Mouse (Mus musculus) liver, postnatal 0 days (tissue): ENCODE measurements around the gene 2510009E07Rik. TPM values are rescaled to one million over a fixed set of nuclear protein-coding genes. Genes with fewer than 3 reads are reported as not detected.

ENCODE experiments used
- ATAC-seq: fragments of 200-750 bp; cut with Nextera tagmentation; 2 replicates; pipeline ENCODE4 v1.8.0; 2017; ENCODE audit warnings: mild to moderate bottlenecking, moderate library complexity
- DNase-seq: peaks from one replicate; pipeline ENCODE4 v3.0.0-alpha.2; 2016
- H3K27ac ChIP-seq: fragments of 300-500 bp; sonication (generic); 2 replicates; pipeline ENCODE4 v1.5.1; 2014; ENCODE audit warnings: antibody characterized with exemption, moderate library complexity, mild to moderate bottlenecking, low read depth
- H3K27me3 ChIP-seq: fragments of 300-500 bp; sonication (generic); 2 replicates; pipeline ENCODE4 v1.6.1; 2014; ENCODE audit warnings: low read length, control low read depth, mixed read lengths; ENCODE audit not compliant: insufficient read depth
- H3K36me3 ChIP-seq: fragments of 300-500 bp; sonication (generic); replicated peaks from 2 replicates; pipeline ENCODE4 v1.6.1; 2014; ENCODE audit warnings: mild to moderate bottlenecking, control low read depth, low read length, moderate library complexity, mixed read lengths; ENCODE audit not compliant: insufficient read depth
- H3K4me1 ChIP-seq: fragments of 300-500 bp; sonication (generic); 2 replicates; pipeline ENCODE4 v1.6.1; 2014; ENCODE audit warnings: antibody characterized with exemption, mild to moderate bottlenecking, control low read depth; ENCODE audit not compliant: insufficient read depth
- H3K4me2 ChIP-seq: fragments of 300-500 bp; sonication (generic); 2 replicates; pipeline ENCODE4 v1.6.1; 2014; ENCODE audit warnings: low read depth, mild to moderate bottlenecking, low read length, moderate library complexity, mixed read lengths
- H3K4me3 ChIP-seq: fragments of 300-500 bp; sonication (generic); 2 replicates; pipeline ENCODE4 v1.5.1; 2014; ENCODE audit warnings: low read depth, low read length
- H3K9ac ChIP-seq: fragments of 300-500 bp; sonication (generic); replicated peaks from 2 replicates; pipeline ENCODE4 v1.6.1; 2014; ENCODE audit warnings: mild to moderate bottlenecking, moderate library complexity
- H3K9me3 ChIP-seq: fragments of 300-500 bp; sonication (generic); 2 replicates; pipeline ENCODE4 v1.6.1; 2016; ENCODE audit warnings: mild to moderate bottlenecking, control low read depth, low read length, mixed read lengths
- CTCF ChIP-seq: sonication (generic); IDR thresholded peaks from 2 replicates; pipeline ENCODE4 v1.5.1; 2016; ENCODE audit warnings: antibody characterized with exemption, low read depth
- EP300 ChIP-seq: IDR thresholded peaks from 2 replicates; pipeline ENCODE4 v1.6.1; 2016; ENCODE audit warnings: antibody characterized with exemption, low read depth, mild to moderate bottlenecking
- WGBS: fragments of 180-500 bp; shearing (Covaris S2); extraction: QIAGEN DNeasy Blood & Tissue Kit; methylation state at CpG from one replicate; pipeline ENCODE4 v1.1.7; 2014; ENCODE audit not compliant: insufficient replicate concordance; 5-methylcytosine and 5-hydroxymethylcytosine counted together
- polyA plus RNA-seq: library from polyadenylated mRNA; unstranded; fragments of >200 nt; fragmentation: Nextera tagmentation; extraction: Ambion mirVana; gene quantifications from 2 replicates; pipeline ENCODE4 v1.2.1, GENCODE M21; 2015

2510009E07Rik gene
- polyA plus RNA-seq, 1 experiment from 2014 or later: 3.5 TPM

DNA sequence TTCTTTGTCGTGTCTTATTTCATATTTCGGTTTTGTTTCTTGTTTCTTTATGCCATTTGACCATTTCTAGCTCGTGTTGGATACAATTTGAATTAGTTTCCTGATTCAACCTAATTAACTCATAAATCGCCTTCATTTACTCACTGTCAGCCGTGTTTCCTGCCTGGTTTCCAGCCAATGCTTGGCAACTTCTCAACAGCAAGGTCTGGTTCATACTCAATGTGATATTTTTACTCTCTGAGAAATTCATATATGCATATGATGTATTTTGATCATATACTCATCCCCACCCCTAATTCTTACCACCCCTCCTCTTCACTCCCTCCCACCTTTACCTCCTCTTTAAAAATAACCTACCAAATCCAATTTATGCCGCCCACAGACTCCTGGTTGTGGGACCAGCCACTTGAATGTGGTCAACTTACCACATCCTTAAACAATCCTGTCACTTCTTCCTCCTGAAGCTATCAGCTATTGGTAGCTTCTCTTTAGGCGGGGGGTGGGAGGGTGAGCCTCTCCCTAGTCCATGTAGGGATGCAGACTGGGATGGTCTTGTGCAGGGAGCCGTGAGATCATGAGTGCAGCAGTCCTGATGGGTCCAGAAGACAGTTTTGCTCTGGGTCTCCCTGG, 87.3 kb downstream of the 2510009E07Rik start:
- Histone ChIP-seq H3K9ac (no peak overlapping the region), H3K4me2 (no peak overlapping the region), H3K9me3 (no peaks in the 10 kb centered on the region), H3K4me3 (no peak overlapping the region), H3K27ac (no peak overlapping the region), H3K36me3 (no peaks in the 10 kb centered on the region), H3K27me3 (no peaks in the 10 kb centered on the region), H3K4me1 (no peaks in the 10 kb centered on the region)
- TF ChIP-seq EP300: no peak
- TF ChIP-seq CTCF: no peak
- no peak for ATAC-seq
- 54% methylated on average over 8 of the region's 8 CpGs for WGBS
- no peak for DNase-seq

GRCm38 (mm10) chr16:21606249-21607020, 88.0 kb downstream of the 2510009E07Rik start:
- Histone ChIP-seq H3K4me2 (no peak overlapping the region), H3K27me3 (no peaks in the 10 kb centered on the region), H3K4me1 (no peaks in the 10 kb centered on the region), H3K9ac (no peak overlapping the region), H3K4me3 (no peak overlapping the region), H3K36me3 (no peaks in the 10 kb centered on the region), H3K9me3 (no peaks in the 10 kb centered on the region), H3K27ac (no peak overlapping the region)
- ATAC-seq (no peak), DNase-seq (no peak)
- 83% methylated on average over 6 of the region's 6 CpGs for WGBS
- TF ChIP-seq CTCF (no peak), EP300 (no peak)

- H3K4me3 ChIP-seq: no peak overlapping the region
- H3K36me3 ChIP-seq: no peaks in the 10 kb centered on the region
- no peak for DNase-seq
- H3K4me2 ChIP-seq: no peak overlapping the region
- H3K27ac ChIP-seq: no peak overlapping the region
- WGBS: 67% methylated on average over 6 of the region's 6 CpGs
- H3K9ac ChIP-seq: no peak overlapping the region
- no peaks in the 10 kb centered on the region for H3K27me3 ChIP-seq
- no peaks in the 10 kb centered on the region for H3K4me1 ChIP-seq
- no peak for ATAC-seq
- H3K9me3 ChIP-seq: no peaks in the 10 kb centered on the region
- no peak for TF ChIP-seq EP300
- no peak for TF ChIP-seq CTCF
Measured at GRCm38 (mm10) chr16:21604354-21604753, 90.1 kb downstream of the 2510009E07Rik start.

Other genes with a start within 250 kb of the 2510009E07Rik start
- gene Ehhadh, start 93.1 kb upstream of the 2510009E07Rik start, polyA plus RNA-seq: 176 and 215 TPM in 2 replicates
- 0.97 and 1.2 TPM in 2 replicates for gene Map3k13, start 99.7 kb upstream of the 2510009E07Rik start, polyA plus RNA-seq